Mouse (Mus musculus) frontal cortex, adult 2 months (tissue): ENCODE measurements at regions not wholly inside any gene's neighbourhood (a gene's known extent, or its start where the extent isn't known, plus 50 kb on each side); places are given as distances from the start of the nearest gene placed in this dataset.

Experiments used
- DNase-seq, 2 experiments: peaks; one replicate each; pipeline ENCODE4 v3.0.0; 2022; ENCODE audit warnings: low spot score in 1 of 2; ENCODE audit errors: extremely low spot score in 1 of 2

DNA sequence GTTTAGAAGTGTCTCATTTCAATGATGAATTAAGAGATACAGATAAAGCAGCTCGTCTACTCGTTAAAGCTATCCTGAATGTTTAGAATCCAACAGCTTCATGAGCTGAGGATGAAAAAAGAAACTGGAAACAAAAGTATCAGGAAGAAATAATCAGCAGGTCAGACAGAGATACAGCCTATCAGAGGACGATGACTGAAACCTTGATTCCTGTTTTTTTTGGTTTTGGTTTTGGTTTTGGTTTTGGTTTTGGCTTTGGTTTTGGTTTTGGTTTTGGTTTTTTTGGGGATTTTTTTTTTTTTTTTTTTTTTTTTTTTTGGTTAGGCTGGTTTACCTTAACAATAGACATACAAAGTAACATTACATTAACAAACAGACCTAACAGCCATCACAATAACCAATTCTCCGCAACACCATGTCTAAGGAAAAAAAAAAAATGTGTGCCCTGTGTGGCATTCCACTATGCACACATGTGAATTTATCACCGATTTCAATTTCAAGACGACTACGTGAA lies 66.9 kb upstream of the Pdha2 start:
- DNase-seq = no peak

GRCm38 (mm10) chr3:141293802-141294201 lies 81.6 kb upstream of the Pdha2 start:
- no peak for DNase-seq

GRCm38 (mm10) chr3:141296897-141297296 lies 84.7 kb upstream of the Pdha2 start:
- DNase-seq = peak in 1 of 2 experiments; percentile 5

DNA sequence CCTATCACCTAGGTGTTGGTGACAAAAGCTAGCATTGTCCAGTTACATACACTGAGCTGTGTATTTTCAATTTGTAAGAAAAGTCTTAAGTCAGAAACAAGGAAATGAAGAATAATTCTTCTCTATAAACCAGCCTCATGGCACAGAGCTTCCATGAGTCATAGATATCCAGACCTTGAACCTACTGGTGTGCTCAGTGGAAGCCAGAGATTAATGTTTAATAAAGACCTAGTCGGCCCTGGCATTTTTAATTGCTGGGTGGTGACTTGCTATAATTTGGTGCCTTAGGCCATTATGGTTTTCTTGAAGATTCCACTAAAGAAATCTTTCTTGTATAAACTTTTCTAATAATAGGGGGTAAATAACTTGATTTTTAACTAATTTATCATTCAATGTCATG lies 87.6 kb upstream of the Pdha2 start:
- DNase-seq = no peak

DNA sequence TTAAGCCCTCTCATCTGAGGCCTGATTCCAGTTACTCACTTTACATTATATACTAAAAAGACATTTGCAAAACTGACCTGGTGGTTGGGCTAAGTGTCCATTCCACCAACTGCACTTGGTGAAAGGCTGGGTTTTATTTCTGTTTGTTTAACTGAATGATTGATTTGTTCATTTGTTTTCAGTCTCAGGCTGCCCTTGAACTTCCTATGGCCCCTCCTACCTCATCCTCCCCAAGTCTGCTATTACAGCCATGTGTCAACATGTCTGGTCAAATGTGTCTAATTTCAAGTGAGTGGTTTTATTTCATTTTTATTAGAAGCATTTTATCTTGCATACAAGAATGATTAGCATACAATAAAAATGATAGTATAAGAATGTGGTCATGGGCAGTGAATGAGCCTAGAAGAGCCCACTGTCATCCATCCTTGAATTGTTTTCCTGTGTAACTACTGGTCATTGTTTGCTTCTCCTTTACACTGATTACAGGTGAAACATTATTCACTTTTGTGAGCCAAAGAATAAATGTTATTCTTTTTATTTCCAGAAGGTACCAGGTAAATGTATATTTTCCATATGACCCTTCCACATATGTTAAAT lies 121.5 kb upstream of the Pdha2 start:
- no peak for DNase-seq

DNA sequence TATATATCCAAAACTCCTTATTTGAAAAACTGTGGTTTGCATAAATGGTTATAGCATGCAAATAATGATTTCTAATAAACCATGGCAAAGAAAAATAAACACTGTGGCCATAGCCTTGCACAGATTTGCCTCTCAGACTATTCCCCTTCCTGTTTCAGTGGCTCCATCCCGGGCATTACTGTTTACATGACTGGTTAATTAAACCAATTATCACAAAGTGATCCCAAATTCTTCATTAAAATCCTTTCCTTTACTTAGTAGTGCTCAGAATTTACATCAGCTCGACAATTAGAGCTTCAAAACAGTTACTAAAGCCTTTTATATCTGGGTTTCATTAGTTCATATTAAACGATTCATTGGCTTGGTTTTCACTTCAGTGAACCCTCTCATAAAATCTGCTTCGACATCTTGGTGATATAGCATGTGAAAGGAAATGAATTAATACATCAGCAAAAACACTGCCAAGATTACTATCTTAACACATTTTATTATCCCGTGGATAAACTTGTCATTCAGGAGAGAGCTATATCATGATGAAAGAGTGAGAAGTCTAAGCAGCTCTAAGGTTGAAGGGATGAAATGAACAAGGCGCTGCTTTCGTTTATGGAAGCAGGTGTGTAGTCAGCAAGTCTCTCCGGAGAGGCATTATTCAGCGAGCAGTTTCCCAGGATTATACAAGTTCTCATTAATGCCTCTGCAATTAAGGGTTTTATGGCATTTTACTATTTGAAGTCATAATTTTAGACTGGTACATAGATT lies 126.2 kb upstream of the Pdha2 start:
- DNase-seq = no peak

DNA sequence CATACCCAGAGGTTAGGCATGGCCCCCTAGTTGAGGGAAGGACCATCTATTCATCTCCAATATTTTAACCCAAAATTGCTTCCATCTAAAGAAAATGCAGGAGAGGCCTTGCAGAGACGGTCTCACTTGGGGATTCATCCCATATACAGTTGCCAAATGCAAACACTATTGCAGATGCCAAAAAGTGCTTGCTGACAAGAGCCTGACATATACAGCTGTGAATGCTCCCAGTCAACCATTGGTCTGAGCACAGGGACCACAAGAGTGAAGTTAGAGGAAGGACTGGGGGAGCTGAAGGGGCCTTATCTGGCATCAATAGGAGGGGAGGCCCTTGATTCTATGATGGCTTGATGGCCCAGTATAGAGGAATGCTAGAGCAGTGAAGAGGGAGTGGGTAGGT lies 111.1 kb upstream of the Unc5c start:
- no peak for DNase-seq

- no peak for DNase-seq
Measured at GRCm38 (mm10) chr3:141393005-141393404, 72.0 kb upstream of the Unc5c start.

DNA sequence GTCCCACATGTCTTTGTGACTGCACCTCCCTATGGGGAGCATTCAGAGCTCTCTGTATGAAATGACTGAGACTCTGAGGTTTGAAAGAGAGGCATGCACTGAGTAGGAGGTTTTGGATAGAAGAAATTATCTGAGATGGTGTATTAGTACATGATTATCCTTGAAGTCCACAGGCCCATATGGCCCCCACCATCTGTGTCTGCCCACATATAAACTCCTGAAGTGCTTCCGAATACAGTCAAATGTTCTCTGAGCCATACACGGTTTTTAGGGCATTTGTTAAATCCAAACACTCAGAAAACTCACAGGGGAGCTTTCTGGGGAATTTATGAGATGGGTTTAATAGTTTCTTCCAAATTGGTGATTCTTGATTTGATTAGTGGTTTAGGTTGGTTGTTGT lies 66.8 kb upstream of the Unc5c start:
- peak in 1 of 2 experiments; percentile 18 for DNase-seq
